Mouse (Mus musculus) stomach, embryonic 15.5 days (tissue): ENCODE measurements around the gene Syt3. TPM values are rescaled to one million over a fixed set of nuclear protein-coding genes. Genes with fewer than 3 reads are reported as not detected.

Source experiments
- ATAC-seq: fragments of 200-750 bp; cut with Nextera tagmentation; 2 replicates; pipeline ENCODE4 v1.8.0; 2017; ENCODE audit warnings: low read depth, moderate number of reproducible peaks, moderate TSS enrichment; ENCODE audit not compliant: insufficient read depth, low FRiP score
- H3K27ac ChIP-seq: fragments of 300-500 bp; sonication (generic); 2 replicates; pipeline ENCODE4 v1.5.1; 2015; ENCODE audit warnings: mild to moderate bottlenecking, inconsistent platforms
- H3K27me3 ChIP-seq: fragments of 300-500 bp; sonication (generic); replicated peaks from 2 replicates; pipeline ENCODE4 v1.6.1; 2015; ENCODE audit warnings: inconsistent platforms
- H3K36me3 ChIP-seq: fragments of 300-500 bp; sonication (generic); 2 replicates; pipeline ENCODE4 v1.6.1; 2015; ENCODE audit warnings: inconsistent platforms
- H3K4me1 ChIP-seq: fragments of 300-500 bp; sonication (generic); 2 replicates; pipeline ENCODE4 v1.6.1; 2015; ENCODE audit warnings: inconsistent platforms
- H3K4me2 ChIP-seq: fragments of 300-500 bp; sonication (generic); 2 replicates; pipeline ENCODE4 v1.6.1; 2015; ENCODE audit warnings: mild to moderate bottlenecking, inconsistent platforms
- H3K4me3 ChIP-seq: fragments of 300-500 bp; sonication (generic); replicated peaks from 2 replicates; pipeline ENCODE4 v1.5.1; 2015; ENCODE audit warnings: inconsistent platforms
- H3K9ac ChIP-seq: fragments of 300-500 bp; sonication (generic); 2 replicates; pipeline ENCODE4 v1.6.1; 2015; ENCODE audit warnings: inconsistent platforms
- H3K9me3 ChIP-seq: fragments of 300-500 bp; sonication (generic); 2 replicates; pipeline ENCODE4 v1.6.1; 2016; ENCODE audit warnings: inconsistent platforms
- WGBS: fragments of 180-500 bp; shearing (Covaris S2); methylation state at CpG from one replicate; pipeline ENCODE4 v1.1.7; 2015; 5-methylcytosine and 5-hydroxymethylcytosine counted together
- polyA plus RNA-seq: library from polyadenylated mRNA; unstranded; fragments of >200 nt; fragmentation: Nextera tagmentation; extraction: Ambion mirVana; gene quantifications from 2 replicates; pipeline ENCODE4 v1.2.1, GENCODE M21; 2015

Gene Syt3
- polyA plus RNA-seq, 1 experiment from 2014 or later: 1.6 TPM

DNA sequence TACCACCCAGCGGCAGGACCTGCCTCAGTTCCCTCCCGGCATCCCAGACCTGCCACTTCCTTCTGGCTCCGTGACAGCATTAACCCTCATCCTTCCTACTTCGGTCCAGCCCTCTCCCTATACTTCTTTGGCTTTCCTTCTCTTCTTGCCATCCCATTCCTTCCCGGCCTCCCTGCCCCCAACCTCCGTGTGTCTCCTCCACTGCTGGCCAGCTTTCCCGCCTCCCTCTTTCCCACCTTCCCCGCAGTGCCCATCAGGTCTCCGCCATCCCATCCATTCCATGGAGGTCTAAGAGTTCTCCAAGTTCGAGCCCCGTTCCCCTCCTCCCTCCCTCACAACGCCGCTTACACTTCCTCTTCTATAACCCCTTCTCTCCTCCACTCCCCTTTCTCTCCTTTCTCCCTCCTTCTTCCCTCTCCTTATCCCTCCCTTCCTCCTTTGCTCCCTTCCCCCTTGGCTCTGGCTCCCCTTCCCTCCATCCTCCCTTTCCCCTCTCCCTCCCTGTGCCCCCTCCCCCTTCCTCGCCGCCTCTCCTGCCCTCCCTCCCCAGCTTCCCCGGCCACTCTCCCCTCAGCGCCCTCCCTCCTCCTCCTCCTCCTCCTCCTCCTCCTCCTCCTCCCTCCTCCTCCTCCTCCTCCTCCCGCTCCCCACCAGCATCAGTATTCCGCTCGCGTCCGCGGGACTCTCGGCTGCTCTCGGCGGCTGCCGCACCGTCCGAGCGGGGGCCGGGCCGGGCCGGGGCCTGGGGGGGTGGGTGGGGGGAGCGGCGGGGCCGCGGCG lies 44.5 kb downstream of the Syt3 start:
- peak overlapping the region; percentile 79 for H3K4me2 ChIP-seq
- ATAC-seq: no peak
- H3K9ac ChIP-seq: no peak overlapping the region
- H3K27me3 ChIP-seq: peaks cover 55% of the 10 kb centered on the region
- no peak overlapping the region for H3K27ac ChIP-seq
- H3K4me1 ChIP-seq: peaks cover 8% of the 10 kb centered on the region; the same call in 1 of the 2 replicates
- 2% methylated on average over 17 of the region's 38 CpGs for WGBS
- no peaks in the 10 kb centered on the region for H3K9me3 ChIP-seq
- no peaks in the 10 kb centered on the region for H3K36me3 ChIP-seq
- H3K4me3 ChIP-seq: peak overlapping the region; percentile 49

DNA sequence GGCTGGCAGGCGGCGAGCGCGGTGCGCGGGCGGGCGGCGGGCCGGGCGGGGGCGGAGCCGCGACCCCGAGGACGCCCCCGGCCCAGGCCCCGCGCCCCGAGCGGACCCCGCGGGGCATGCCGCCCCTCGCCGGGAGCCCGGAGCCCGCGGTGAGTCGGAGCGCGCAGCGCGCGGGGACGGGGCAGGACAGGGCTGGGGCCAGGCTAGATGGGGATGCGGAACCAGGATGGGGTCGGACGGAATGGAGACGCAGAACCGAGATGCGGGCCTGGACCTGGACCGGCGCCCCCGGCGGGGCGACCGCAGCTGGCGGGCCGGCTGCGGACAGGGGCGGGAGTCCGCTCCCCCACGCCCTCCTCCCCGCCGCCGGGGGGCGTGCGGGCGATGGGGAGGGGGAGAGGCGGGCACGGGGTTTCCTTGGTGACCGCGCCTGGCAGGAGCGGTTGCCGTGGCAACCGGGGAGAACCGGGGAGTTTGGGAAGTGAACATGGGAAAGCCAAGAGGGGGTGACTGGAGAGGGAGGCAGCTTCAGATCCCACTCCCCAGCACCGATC lies 45.1 kb downstream of the Syt3 start, which contains the start of gene Lrrc4b:
Gene Lrrc4b, plus strand, starts transcription at position 51 of the 554 bp plus-strand sequence.
- Histone ChIP-seq H3K4me3 (peak within 1 kb of the TSS; percentile 49), H3K9ac (no peak within 1 kb of the TSS; the same call in 1 of the 2 replicates), H3K9me3 (no peaks in the 10 kb centered on the region), H3K27me3 (peaks cover 57% of the 10 kb centered on the region), H3K27ac (no peak within 1 kb of the TSS), H3K36me3 (no peaks in the 10 kb centered on the region), H3K4me1 (peaks cover 8% of the 10 kb centered on the region; the same call in 1 of the 2 replicates), H3K4me2 (peak within 1 kb of the TSS; percentile 79)
- WGBS: under 1% methylated on average over 51 of the region's 69 CpGs
- no peak for ATAC-seq

DNA sequence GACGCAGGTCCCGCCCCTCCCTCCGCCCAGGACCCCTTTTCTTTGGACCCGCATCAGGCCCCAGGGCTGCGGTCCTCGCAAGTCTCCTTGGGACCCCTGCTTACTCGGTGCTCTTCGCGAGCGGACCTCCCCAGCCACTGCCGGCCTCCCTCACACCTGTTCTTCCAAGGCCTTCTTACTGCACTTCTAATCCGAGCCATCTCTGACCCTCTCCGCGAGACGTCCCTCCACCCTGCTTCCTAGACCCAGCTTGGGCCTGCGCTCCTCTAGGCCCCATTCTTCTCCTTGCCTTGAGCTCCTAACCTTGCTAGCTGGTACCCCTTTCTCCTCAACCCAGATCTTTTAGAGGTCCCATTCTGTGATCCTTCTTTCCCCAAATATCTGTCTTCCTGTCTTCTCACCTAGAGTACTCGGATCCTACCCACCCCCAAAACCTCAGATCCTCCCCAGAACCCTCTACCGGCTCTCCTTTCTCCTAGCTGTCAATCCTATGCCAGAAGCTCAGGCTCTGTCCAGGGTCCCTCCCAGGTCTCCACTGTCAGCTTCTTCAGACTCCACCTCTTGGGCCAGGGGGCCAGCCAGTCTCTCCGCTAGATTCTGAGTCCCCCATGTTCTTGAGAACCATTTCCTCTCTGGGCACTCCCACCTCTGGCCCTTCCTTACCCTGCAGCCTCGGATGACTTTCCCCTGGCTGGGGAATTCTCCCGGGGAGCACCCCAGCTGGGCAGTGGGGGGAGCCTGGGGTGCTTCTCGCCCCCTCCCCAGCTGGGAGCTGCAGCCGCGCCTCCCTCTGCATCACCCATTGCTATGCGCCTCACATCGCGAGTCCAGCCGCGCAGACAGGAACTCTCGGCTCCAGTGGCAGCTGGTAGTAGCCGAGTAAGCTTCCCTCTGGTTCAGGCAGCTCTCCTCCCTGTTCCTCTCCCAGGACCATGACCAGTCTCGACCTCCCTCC lies 45.9 kb downstream of the Syt3 start:
- Histone ChIP-seq H3K36me3 (no peaks in the 10 kb centered on the region), H3K9ac (no peak overlapping the region), H3K9me3 (no peaks in the 10 kb centered on the region), H3K4me2 (peak overlapping the region; percentile 79), H3K27ac (no peak overlapping the region), H3K4me3 (peak overlapping the region; percentile 49), H3K4me1 (peaks cover 8% of the 10 kb centered on the region; the same call in 1 of the 2 replicates), H3K27me3 (peaks cover 57% of the 10 kb centered on the region)
- ATAC-seq: no peak
- 5% methylated on average over 31 of the region's 32 CpGs for WGBS

DNA sequence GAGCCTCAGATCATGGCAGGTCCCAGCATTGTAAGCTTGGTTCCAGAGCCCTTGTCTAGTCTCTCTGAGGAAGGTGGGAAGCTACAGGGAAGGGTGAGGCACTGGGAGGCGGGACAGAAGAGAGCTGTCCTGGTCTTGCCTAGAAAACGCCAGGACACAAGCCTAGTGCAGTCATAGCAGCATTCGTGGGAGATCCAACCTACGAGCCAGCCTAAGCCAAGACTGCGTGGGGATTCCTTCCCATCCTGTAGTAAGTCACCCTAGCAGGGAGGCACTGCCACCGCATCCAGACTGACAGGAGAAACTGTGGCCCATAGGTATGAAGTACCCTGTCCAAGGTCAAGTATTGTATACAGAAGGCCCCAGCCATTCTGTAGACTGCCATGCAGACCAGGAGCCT lies 48.6 kb downstream of the Syt3 start:
- ATAC-seq: no peak
- H3K9ac ChIP-seq: no peak overlapping the region
- peaks cover 8% of the 10 kb centered on the region; the same call in 1 of the 2 replicates for H3K4me1 ChIP-seq
- H3K27ac ChIP-seq: no peak overlapping the region
- H3K9me3 ChIP-seq: no peaks in the 10 kb centered on the region
- H3K4me3 ChIP-seq: no peak overlapping the region
- no peak overlapping the region for H3K4me2 ChIP-seq
- H3K27me3 ChIP-seq: peaks cover 51% of the 10 kb centered on the region
- 69% methylated on average over 6 of the region's 6 CpGs for WGBS
- H3K36me3 ChIP-seq: no peaks in the 10 kb centered on the region

DNA sequence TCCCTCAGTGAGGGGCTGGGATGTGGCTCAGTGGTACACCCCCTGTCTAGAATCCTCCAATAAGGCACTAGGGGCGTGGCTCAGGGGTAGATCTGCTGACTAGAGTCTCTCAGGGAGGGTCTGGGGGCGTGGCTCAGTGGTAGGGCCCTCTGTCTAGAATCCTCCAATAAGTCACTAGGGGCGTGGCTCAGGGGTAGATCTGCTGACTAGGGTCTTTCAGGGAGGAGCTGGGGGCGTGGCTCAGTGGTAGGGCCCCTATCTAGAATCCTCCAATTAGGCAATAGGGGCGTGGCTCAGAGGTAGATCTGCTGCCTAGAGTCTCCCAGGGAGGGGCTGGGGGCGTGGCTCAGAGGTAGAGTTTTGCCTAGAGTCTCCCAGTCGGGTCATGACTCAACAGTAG lies 49.5 kb downstream of the Syt3 start:
- Histone ChIP-seq H3K4me2 (no peak overlapping the region), H3K4me1 (peaks cover 8% of the 10 kb centered on the region; the same call in 1 of the 2 replicates), H3K27ac (no peak overlapping the region), H3K36me3 (no peaks in the 10 kb centered on the region), H3K9ac (no peak overlapping the region), H3K9me3 (no peaks in the 10 kb centered on the region), H3K4me3 (no peak overlapping the region), H3K27me3 (peaks cover 49% of the 10 kb centered on the region)
- peak; percentile 50 for ATAC-seq
- WGBS: 3% methylated on average over 7 of the region's 7 CpGs

DNA sequence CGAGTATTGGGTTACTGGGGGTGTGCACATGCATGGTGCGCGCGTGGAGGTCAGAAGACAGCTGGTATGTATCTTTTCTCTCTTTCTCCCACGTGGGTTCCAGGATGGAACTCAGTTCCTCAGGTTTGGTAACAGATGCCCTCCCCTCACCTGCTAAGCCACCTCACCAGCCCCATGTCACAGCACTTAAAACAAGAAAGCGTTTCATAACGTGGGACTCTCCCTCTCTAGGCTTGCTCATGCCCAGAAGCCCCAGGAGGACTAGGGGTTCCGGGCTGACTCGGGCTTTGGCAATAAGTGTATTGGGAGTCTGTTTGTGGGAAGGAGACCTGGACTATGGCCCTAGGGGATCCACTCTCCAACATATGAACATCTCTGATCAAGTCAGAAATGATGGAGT lies 50.2 kb downstream of the Syt3 start:
- H3K4me1 ChIP-seq: peaks cover 5% of the 10 kb centered on the region; the same call in 1 of the 2 replicates
- peaks cover 47% of the 10 kb centered on the region for H3K27me3 ChIP-seq
- H3K4me2 ChIP-seq: no peak overlapping the region
- H3K27ac ChIP-seq: no peak overlapping the region
- H3K4me3 ChIP-seq: no peak overlapping the region
- no peak overlapping the region for H3K9ac ChIP-seq
- no peaks in the 10 kb centered on the region for H3K9me3 ChIP-seq
- WGBS: 57% methylated on average over 9 of the region's 9 CpGs
- no peaks in the 10 kb centered on the region for H3K36me3 ChIP-seq
- no peak for ATAC-seq

DNA sequence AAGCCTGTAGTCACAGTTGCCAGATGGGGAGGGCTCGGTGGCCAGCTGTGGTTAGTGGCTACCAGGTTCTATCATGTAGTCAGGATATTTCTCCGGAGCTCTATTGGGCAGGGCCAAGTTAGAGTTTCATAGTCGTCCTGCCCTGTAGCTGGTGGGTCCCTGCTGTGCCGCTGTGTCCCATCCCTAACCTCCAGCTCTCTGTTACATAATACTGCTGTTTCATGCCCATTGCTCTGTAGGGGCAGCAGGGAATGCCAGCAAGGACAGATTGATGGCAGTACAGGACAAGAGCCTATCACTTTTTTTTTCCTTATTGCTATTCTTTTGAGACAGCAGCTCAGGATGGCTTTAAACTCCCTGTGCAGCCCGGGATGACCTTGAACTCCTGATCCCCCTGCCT lies 51.9 kb downstream of the Syt3 start:
- no peak overlapping the region for H3K27ac ChIP-seq
- no peak overlapping the region for H3K9ac ChIP-seq
- H3K27me3 ChIP-seq: peaks cover 48% of the 10 kb centered on the region
- H3K4me2 ChIP-seq: no peak overlapping the region
- H3K4me3 ChIP-seq: no peak overlapping the region
- WGBS: 68% methylated on average over 5 of the region's 5 CpGs
- ATAC-seq: no peak
- no peaks in the 10 kb centered on the region for H3K36me3 ChIP-seq
- H3K4me1 ChIP-seq: no peaks in the 10 kb centered on the region
- no peaks in the 10 kb centered on the region for H3K9me3 ChIP-seq

DNA sequence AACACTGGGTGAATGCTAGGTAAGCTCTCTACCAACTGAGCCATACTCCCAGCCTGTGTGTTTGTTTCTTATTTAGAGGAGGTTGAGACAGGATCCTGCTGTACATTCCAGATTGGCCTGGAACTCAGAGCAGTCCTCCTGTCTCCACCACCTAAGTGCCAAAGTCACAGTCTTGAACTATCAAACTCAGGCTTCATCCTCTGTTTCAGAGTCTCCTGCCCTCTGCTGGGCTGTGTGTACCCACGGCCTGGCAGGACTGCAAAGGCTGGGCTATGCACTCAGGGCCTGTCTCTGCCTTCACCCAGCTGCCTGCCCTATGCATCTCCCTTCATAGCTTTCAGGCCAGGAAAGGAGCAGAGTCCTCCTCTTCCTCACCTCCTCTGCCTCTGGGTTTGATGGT lies 52.4 kb downstream of the Syt3 start:
- Histone ChIP-seq H3K27me3 (peaks cover 48% of the 10 kb centered on the region), H3K36me3 (no peaks in the 10 kb centered on the region), H3K9ac (no peak overlapping the region), H3K4me2 (no peak overlapping the region), H3K27ac (no peak overlapping the region), H3K4me1 (no peaks in the 10 kb centered on the region), H3K4me3 (no peak overlapping the region), H3K9me3 (no peaks in the 10 kb centered on the region)
- WGBS: 11% methylated on average over 1 of the region's 1 CpGs
- no peak for ATAC-seq

DNA sequence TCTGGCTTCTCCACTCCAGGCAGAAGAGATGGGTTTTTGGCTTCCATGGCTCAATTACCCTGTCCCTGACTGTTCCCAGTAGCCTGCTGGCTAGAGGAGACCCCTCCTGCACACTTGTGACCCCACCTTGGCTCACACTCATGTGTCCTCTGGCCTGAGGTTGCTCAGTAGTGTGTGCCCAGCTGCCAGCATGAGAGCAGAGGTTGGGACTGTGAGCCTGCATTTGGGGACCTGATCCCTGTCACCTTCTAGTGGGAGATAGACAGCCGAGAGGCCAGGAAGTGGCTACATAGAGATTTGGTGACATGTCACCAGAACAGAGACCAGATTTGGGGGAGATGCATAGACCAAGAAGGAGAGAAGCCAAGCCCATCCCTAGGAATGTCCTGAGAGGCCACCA lies 53.3 kb downstream of the Syt3 start:
- Histone ChIP-seq H3K4me3 (no peak overlapping the region), H3K9ac (no peak overlapping the region), H3K4me1 (no peaks in the 10 kb centered on the region), H3K4me2 (no peak overlapping the region), H3K9me3 (no peaks in the 10 kb centered on the region), H3K36me3 (no peaks in the 10 kb centered on the region), H3K27me3 (peaks cover 49% of the 10 kb centered on the region), H3K27ac (no peak overlapping the region)
- ATAC-seq: no peak
- 66% methylated on average over 1 of the region's 1 CpGs for WGBS

DNA sequence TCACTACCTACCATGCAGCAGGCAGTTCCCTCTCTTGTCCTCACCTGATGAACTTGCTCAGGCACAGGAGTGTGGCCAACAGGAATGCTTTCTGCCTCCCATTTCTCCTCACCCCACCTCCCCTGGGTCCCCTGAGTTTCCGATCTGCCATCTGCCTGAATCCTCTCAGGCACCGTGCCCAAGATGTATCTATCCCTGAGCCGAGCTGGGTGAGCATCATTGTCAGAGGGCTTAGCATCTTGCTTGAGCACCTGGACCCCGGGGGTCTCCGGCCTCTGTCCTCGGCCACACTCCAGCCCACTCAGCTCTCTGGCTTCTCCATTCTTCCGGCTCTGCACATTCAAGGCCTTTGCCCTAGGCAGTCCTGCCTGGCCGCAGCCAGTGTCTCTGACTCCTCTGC lies 54.0 kb downstream of the Syt3 start:
- H3K36me3 ChIP-seq: no peaks in the 10 kb centered on the region
- H3K27me3 ChIP-seq: peaks cover 49% of the 10 kb centered on the region
- no peak for ATAC-seq
- H3K4me2 ChIP-seq: no peak overlapping the region
- 64% methylated on average over 8 of the region's 8 CpGs for WGBS
- H3K4me1 ChIP-seq: no peaks in the 10 kb centered on the region
- H3K27ac ChIP-seq: no peak overlapping the region
- H3K9ac ChIP-seq: no peak overlapping the region
- H3K4me3 ChIP-seq: no peak overlapping the region
- no peaks in the 10 kb centered on the region for H3K9me3 ChIP-seq

DNA sequence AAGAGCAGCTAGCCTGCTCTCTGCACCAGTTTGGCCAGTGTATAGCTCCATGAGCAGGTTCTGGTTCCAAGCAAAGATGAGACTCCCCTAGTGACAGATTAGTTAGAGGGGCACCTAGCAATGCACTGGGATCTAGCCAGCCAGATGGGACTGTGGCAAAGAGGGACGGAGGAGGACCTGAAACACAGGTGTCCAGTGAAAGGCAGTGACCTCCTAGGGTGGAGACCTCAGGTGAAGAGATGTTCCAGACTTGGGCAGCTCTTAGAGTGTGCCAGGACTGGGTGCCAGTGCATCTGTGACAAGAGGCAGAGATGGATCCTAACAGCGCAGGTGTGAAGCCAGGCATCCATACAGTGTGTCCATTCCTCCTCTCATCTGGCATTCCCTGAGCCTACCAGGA lies 55.8 kb downstream of the Syt3 start:
- Histone ChIP-seq H3K4me3 (no peak overlapping the region), H3K4me1 (no peaks in the 10 kb centered on the region), H3K27ac (no peak overlapping the region), H3K9ac (no peak overlapping the region), H3K36me3 (no peaks in the 10 kb centered on the region), H3K4me2 (no peak overlapping the region), H3K27me3 (peaks cover 63% of the 10 kb centered on the region), H3K9me3 (no peaks in the 10 kb centered on the region)
- ATAC-seq: no peak
- WGBS: 61% methylated on average over 2 of the region's 2 CpGs
